Mouse (Mus musculus): ENCODE measurements at regions not wholly inside any gene's neighbourhood (a gene's known extent, or its start where the extent isn't known, plus 50 kb on each side); places are given as distances from the start of the nearest gene placed in this dataset.

DNA sequence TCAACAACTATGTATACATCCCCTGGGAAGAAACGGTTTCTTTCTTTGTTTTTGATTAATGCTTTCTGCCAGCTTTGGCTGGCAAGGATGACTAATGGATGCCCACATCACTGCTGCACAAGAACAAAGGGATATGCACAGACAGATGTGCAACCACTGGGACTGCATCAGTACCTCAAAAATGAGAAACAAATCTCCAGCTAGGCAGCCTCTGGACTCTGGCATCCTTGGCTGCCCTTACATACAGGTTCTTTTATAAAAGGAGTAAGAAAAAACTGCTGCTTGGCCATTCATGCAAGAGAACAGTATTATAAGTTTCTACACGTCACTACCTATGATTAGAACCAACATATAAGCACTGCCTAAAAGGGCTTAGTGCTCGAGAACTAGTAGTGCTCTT lies 97.7 kb downstream of the Alg10b start:
- TF ChIP-seq CTCF (conservative IDR thresholded peaks at IDR 0.05; ENCODE audit: insufficient read depth, insufficient read length, low read depth, low read length), result no peak
- TF ChIP-seq POLR2A (IDR thresholded peaks at IDR 0.05; ENCODE audit: low read depth, low read length), result no peak
